10 mouse cellular contexts compared by ENCODE assay signal in the genomic region with DNA sequence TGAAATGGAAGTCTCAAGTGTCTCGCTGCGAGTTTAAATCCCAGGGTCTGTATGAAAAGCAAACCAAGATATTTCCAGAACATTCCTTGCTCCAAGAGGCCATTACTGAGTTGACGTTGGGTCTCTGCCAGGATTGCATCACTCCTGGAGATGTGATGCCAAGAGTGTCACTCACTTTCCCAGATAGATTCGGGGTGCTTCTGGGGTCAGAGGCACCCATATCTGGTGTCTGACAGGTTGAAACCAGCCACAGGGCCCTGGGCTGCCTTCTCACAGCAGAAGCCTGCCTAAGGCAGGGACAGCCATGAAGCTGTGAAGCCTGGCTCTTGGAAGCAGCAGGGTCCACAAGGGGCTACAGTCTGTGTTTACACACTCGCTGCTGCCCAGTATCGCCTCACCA. TPM values are rescaled to one million over a fixed set of nuclear protein-coding genes. Genes with fewer than 3 reads are reported as not detected.
DNase-seq lines count a peak whose midpoint lies in the region; ATAC-seq lines count a peak whose summit lies in the region.
"Had no signal": no experiment of that assay in that cellular context is flagged by ENCODE, and none has a peak within 500 bp of the region (broad histone marks: within the 10 kb centered on the region; RNA-seq: fewer than 3 reads in every experiment).

No protein-coding gene starts in this region.

- no peaks in the 10 kb centered on the region; the same call in 1 of the 2 replicates for H3K27me3 ChIP-seq in forebrain, embryonic 12.5 days
- no peaks in the 10 kb centered on the region for H3K27me3 ChIP-seq in midbrain, embryonic 16.5 days (ENCODE audit: control insufficient read depth, insufficient read depth, low read depth, low read length)

- peaks cover 56% of the 10 kb centered on the region for H3K4me1 ChIP-seq in forebrain, embryonic 12.5 days
- peaks cover 37% of the 10 kb centered on the region for H3K4me1 ChIP-seq in midbrain, embryonic 16.5 days (ENCODE audit: control insufficient read depth, insufficient read depth, low read length)

- H3K4me3 ChIP-seq in forebrain, embryonic 12.5 days (replicated peaks): no peak overlapping the region
- no peak overlapping the region for H3K4me3 ChIP-seq in midbrain, embryonic 16.5 days (ENCODE audit: low read depth, low read length)
- H3K4me3 ChIP-seq: erythroblast, embryonic 14.5 days; megakaryocyte, embryonic 14.5 days had no signal

- 94% methylated on average over 6 of the region's 6 CpGs for WGBS in forebrain, embryonic 12.5 days
- 87% methylated on average over 6 of the region's 6 CpGs for WGBS in midbrain, embryonic 16.5 days

- no peaks in the 10 kb centered on the region for H3K36me3 ChIP-seq in forebrain, embryonic 12.5 days (replicated peaks)
- no peaks in the 10 kb centered on the region for H3K36me3 ChIP-seq in midbrain, embryonic 16.5 days (ENCODE audit: control insufficient read depth, insufficient read depth, low read length)

- peak overlapping the region; percentile 4 for H3K27ac ChIP-seq in forebrain, embryonic 12.5 days
- peak overlapping the region; percentile 93 for H3K27ac ChIP-seq in midbrain, embryonic 16.5 days (ENCODE audit: low read length)

- no peak overlapping the region for H3K9ac ChIP-seq in forebrain, embryonic 12.5 days
- H3K9ac ChIP-seq in midbrain, embryonic 16.5 days (ENCODE audit: low read depth, low read length): no peak overlapping the region

- ATAC-seq in forebrain, embryonic 12.5 days (ENCODE audit: low FRiP score): no peak
- ATAC-seq in midbrain, embryonic 16.5 days: no peak

- H3K9me3 ChIP-seq in forebrain, embryonic 12.5 days: no peaks in the 10 kb centered on the region
- H3K9me3 ChIP-seq in midbrain, embryonic 16.5 days (replicated peaks; ENCODE audit: control insufficient read depth, low read length, poor library complexity, severe bottlenecking): no peaks in the 10 kb centered on the region
- H3K9me3 ChIP-seq: megakaryocyte, embryonic 14.5 days had no signal

- H3K4me2 ChIP-seq in forebrain, embryonic 12.5 days: no peak overlapping the region
- peak overlapping the region; percentile 77 for H3K4me2 ChIP-seq in midbrain, embryonic 16.5 days (ENCODE audit: low read length)

- DNase-seq in kidney, adult 11 months: peak; percentile 40
- no peak for DNase-seq in kidney, postnatal 4 days
- peak; percentile 53 for DNase-seq in kidney, adult 9 months
- no peak for DNase-seq in left cerebral cortex, adult 9 months (ENCODE audit: low spot score in 2 of 2)
- no peak for DNase-seq in left cerebral cortex, adult 8-10 months (ENCODE audit: low spot score in 2 of 2)
- DNase-seq in layer of hippocampus, adult 9-11 months: no peak

RNA-seq across cellular contexts. Expression of a gene that starts 24.9 kb away (rescaled TPM):
- 14.7 and 15.7 TPM in 2 replicates for polyA plus RNA-seq in forebrain, embryonic 12.5 days (2016; fragmentation: Nextera tagmentation; extraction: Ambion mirVana)
- polyA plus RNA-seq in midbrain, embryonic 16.5 days (2015; fragmentation: Nextera tagmentation; extraction: Ambion mirVana): 57.1 and 58.1 TPM in 2 replicates
- 10 to 100 TPM; 57.7 to 67.6 (median 63.7) TPM for total RNA-seq in left cerebral cortex, adult 8-10 months (2022)

Comparison
In these comparisons a context has a peak if more than half of its experiments do, and no peak if none do; other contexts are left out.
1. DNase-seq: peak in kidney, adult 11 months (single experiment) and kidney, adult 9 months (single experiment); none in kidney, postnatal 4 days (0 of 2), left cerebral cortex, adult 9 months (0 of 2), left cerebral cortex, adult 8-10 months (0 of 2) and layer of hippocampus, adult 9-11 months (single experiment).